Mouse (Mus musculus) heart, embryonic 11.5 days (tissue): Measurements from ENCODE around the gene Phf1. TPM values are rescaled to one million over a fixed set of nuclear protein-coding genes. Genes with fewer than 3 reads are reported as not detected.
"Not testable (repeated sequence)": the region's sequence is repeated elsewhere in the genome, so short reads cannot be mapped to it uniquely, and the experiment has no call there.

ENCODE experiments used
- ATAC-seq: fragments of 200-750 bp; cut with Nextera tagmentation; replicated peaks from 2 replicates; pipeline ENCODE4 v1.8.0; 2017; ENCODE audit warnings: moderate library complexity; ENCODE audit not compliant: insufficient number of reproducible peaks, low FRiP score, low TSS enrichment
- H3K27ac ChIP-seq: fragments of 300-500 bp; sonication (generic); 2 replicates; pipeline ENCODE4 v1.5.1; 2014; ENCODE audit warnings: mild to moderate bottlenecking, low read depth, low read length
- H3K27me3 ChIP-seq: fragments of 300-500 bp; sonication (generic); 2 replicates; pipeline ENCODE4 v1.6.1; 2014; ENCODE audit warnings: mild to moderate bottlenecking, low read length, mixed read lengths; ENCODE audit not compliant: control insufficient read depth, insufficient read depth
- H3K36me3 ChIP-seq: fragments of 300-500 bp; sonication (generic); 2 replicates; pipeline ENCODE4 v1.6.1; 2014; ENCODE audit warnings: mild to moderate bottlenecking, low read length, moderate library complexity, mixed read lengths; ENCODE audit not compliant: control insufficient read depth, insufficient read depth
- H3K4me1 ChIP-seq: fragments of 300-500 bp; sonication (generic); 2 replicates; pipeline ENCODE4 v1.6.1; 2014; ENCODE audit warnings: low read length; ENCODE audit not compliant: control insufficient read depth, insufficient read depth
- H3K4me2 ChIP-seq: fragments of 300-500 bp; sonication (generic); 2 replicates; pipeline ENCODE4 v1.6.1; 2014; ENCODE audit warnings: mild to moderate bottlenecking, moderate library complexity
- H3K4me3 ChIP-seq: fragments of 300-500 bp; sonication (generic); 2 replicates; pipeline ENCODE4 v1.5.1; 2014; ENCODE audit warnings: low read depth, low read length
- H3K9ac ChIP-seq: fragments of 300-500 bp; sonication (generic); 2 replicates; pipeline ENCODE4 v1.6.1; 2014; ENCODE audit warnings: mild to moderate bottlenecking, low read depth, low read length, moderate library complexity
- H3K9me3 ChIP-seq: fragments of 300-500 bp; sonication (generic); replicated peaks from 2 replicates; pipeline ENCODE4 v1.6.1; 2016; ENCODE audit warnings: low read length; ENCODE audit not compliant: control insufficient read depth
- WGBS: fragments of 180-500 bp; shearing (Covaris S2); extraction: QIAGEN DNeasy Blood & Tissue Kit; methylation state at CpG from one replicate; pipeline ENCODE4 v1.1.7; 2014; ENCODE audit not compliant: insufficient replicate concordance; 5-methylcytosine and 5-hydroxymethylcytosine counted together
- polyA plus RNA-seq: library from polyadenylated mRNA; unstranded; fragments of >200 nt; fragmentation: Nextera tagmentation; extraction: Ambion mirVana; gene quantifications from 2 replicates; pipeline ENCODE4 v1.2.1, GENCODE M21; 2014

Phf1 gene
- polyA plus RNA-seq, 1 experiment from 2014 or later: 5.7 TPM

DNA sequence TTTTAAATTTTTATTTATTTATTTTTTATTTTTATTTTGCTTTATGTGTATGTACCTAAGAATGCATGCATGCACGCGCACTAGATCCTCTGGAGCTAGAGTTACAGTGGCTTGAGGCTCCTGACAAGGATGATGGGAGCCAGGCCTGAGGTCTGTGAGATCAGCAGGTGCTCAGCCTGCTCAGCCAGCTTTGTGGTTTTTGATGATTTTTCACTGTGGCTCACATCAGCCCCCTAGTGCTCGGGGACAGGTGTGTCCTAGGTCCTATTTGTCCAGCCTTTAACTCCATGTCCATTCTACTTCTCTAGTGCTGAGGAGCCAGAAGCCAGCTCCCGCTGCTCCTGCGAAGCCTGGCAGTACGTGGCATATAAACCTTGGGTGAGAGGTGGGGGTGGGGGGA, 10.5 kb upstream of the Phf1 start:
- H3K36me3 ChIP-seq: peaks cover 15% of the 10 kb centered on the region
- H3K9ac ChIP-seq, H3K4me3 ChIP-seq, H3K4me1 ChIP-seq, H3K9me3 ChIP-seq, ATAC-seq, H3K4me2 ChIP-seq, H3K27ac ChIP-seq, H3K27me3 ChIP-seq: not testable (repeated sequence)
- WGBS: 88% methylated on average over 5 of the region's 6 CpGs

DNA sequence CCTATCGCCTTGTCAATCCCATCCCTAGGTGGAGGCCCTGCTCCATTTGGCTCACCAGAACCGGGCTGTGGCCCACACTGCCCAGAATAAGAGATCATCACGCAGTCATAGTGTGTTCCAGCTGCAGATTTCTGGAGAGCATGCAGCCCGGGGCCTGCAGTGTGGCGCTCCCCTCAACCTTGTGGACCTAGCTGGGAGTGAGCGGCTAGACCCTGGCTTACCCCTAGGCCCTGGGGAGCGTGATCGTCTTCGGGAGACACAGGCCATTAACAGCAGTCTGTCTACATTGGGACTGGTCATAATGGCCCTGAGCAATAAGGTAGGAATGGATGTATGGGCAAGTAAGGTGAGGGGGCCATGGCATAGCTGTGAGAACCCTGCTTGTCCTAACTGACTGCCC, 7.4 kb upstream of the Phf1 start:
- H3K4me2 ChIP-seq, H3K4me3 ChIP-seq, H3K27ac ChIP-seq, H3K4me1 ChIP-seq, H3K9ac ChIP-seq, ATAC-seq, H3K9me3 ChIP-seq, H3K27me3 ChIP-seq: not testable (repeated sequence)
- peaks cover 20% of the 10 kb centered on the region for H3K36me3 ChIP-seq
- 95% methylated on average over 9 of the region's 9 CpGs for WGBS

GRCm38 (mm10) chr17:26931795-26932194, 1.1 kb upstream of the Phf1 start:
- not testable (repeated sequence) for H3K9ac ChIP-seq, H3K4me3 ChIP-seq, H3K9me3 ChIP-seq, H3K27me3 ChIP-seq, ATAC-seq, H3K4me2 ChIP-seq, H3K27ac ChIP-seq
- H3K4me1 ChIP-seq: peaks cover 10% of the 10 kb centered on the region
- WGBS: 67% methylated on average over 7 of the region's 7 CpGs
- peaks cover 15% of the 10 kb centered on the region for H3K36me3 ChIP-seq

DNA sequence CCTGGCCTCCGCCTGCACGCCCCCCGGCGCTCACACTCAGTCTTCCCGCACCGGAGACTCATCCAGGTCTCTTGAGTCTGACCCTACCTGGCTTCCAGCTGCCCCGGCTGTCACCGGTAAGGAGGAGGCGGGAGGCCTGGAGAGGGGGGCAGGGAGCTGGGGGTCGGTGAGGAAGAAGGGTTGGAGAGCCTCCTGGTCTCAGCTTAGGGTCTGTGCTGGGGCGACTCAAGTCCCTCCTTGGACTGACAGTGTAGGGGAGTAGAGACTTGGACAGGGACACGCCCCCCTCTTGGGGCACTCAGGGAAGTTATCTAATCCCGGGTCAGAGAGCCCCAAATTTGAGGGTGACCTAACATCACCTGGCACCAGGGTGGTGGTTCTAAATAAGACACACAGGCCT, 567 bp downstream of the Phf1 start:
- H3K36me3 ChIP-seq: peaks cover 15% of the 10 kb centered on the region
- 8% methylated on average over 13 of the region's 13 CpGs for WGBS
- ATAC-seq: peak; percentile 24
- peak overlapping the region; percentile 73 for H3K27ac ChIP-seq
- peak overlapping the region; percentile 82 for H3K9ac ChIP-seq
- peak overlapping the region; percentile 95 for H3K4me2 ChIP-seq
- no peaks in the 10 kb centered on the region for H3K27me3 ChIP-seq
- H3K9me3 ChIP-seq: no peaks in the 10 kb centered on the region
- H3K4me3 ChIP-seq: peak overlapping the region; percentile 73
- peaks cover 20% of the 10 kb centered on the region for H3K4me1 ChIP-seq

- Histone ChIP-seq H3K4me3 (peak overlapping the region; percentile 73), H3K36me3 (peaks cover 11% of the 10 kb centered on the region), H3K27ac (no peak overlapping the region), H3K27me3 (no peaks in the 10 kb centered on the region), H3K4me2 (peak overlapping the region; percentile 95), H3K4me1 (peaks cover 22% of the 10 kb centered on the region), H3K9ac (peak overlapping the region; percentile 82; the same call in 1 of the 2 replicates), H3K9me3 (no peaks in the 10 kb centered on the region)
- 81% methylated on average over 16 of the region's 16 CpGs for WGBS
- ATAC-seq: no peak
These were observed 1.3 kb downstream of the Phf1 start for GRCm38 (mm10) chr17:26933885-26934827.

DNA sequence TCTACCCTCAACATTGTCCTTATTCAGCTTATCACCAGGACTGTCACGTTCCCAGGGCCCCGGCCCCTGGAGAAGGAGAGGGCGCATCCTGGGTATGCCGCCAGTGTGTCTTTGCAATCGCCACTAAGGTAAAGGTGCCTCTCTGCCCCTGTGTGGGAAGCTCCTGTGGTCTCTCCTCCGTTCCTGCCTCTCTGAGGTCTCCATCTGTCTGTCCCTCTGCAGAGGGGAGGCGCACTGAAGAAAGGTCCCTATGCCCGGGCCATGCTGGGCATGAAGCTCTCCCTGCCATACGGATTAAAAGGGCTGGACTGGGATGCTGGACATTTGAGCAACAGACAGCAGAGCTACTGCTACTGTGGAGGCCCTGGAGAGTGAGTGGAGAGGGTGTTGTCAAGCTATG, 2.2 kb downstream of the Phf1 start:
- peaks cover 26% of the 10 kb centered on the region for H3K4me1 ChIP-seq

GRCm38 (mm10) chr17:26936453-26936852, 3.6 kb downstream of the Phf1 start:
- ATAC-seq: no peak
- WGBS: 82% methylated on average over 12 of the region's 12 CpGs
- peaks cover 9% of the 10 kb centered on the region for H3K36me3 ChIP-seq
- H3K4me1 ChIP-seq: peaks cover 34% of the 10 kb centered on the region
- no peak overlapping the region for H3K4me3 ChIP-seq
- H3K27ac ChIP-seq: no peak overlapping the region
- no peak overlapping the region for H3K9ac ChIP-seq
- no peaks in the 10 kb centered on the region for H3K27me3 ChIP-seq
- H3K4me2 ChIP-seq: no peak overlapping the region
- H3K9me3 ChIP-seq: no peaks in the 10 kb centered on the region

More for the DNA sequence above, 2.2 kb downstream of the Phf1 start:
- ATAC-seq: no peak
- no peaks in the 10 kb centered on the region for H3K9me3 ChIP-seq
- no peaks in the 10 kb centered on the region for H3K27me3 ChIP-seq
- no peak overlapping the region for H3K4me3 ChIP-seq
- H3K27ac ChIP-seq: no peak overlapping the region
- H3K4me2 ChIP-seq: no peak overlapping the region
- peaks cover 11% of the 10 kb centered on the region for H3K36me3 ChIP-seq
- WGBS: 87% methylated on average over 9 of the region's 9 CpGs
- H3K9ac ChIP-seq: no peak overlapping the region

DNA sequence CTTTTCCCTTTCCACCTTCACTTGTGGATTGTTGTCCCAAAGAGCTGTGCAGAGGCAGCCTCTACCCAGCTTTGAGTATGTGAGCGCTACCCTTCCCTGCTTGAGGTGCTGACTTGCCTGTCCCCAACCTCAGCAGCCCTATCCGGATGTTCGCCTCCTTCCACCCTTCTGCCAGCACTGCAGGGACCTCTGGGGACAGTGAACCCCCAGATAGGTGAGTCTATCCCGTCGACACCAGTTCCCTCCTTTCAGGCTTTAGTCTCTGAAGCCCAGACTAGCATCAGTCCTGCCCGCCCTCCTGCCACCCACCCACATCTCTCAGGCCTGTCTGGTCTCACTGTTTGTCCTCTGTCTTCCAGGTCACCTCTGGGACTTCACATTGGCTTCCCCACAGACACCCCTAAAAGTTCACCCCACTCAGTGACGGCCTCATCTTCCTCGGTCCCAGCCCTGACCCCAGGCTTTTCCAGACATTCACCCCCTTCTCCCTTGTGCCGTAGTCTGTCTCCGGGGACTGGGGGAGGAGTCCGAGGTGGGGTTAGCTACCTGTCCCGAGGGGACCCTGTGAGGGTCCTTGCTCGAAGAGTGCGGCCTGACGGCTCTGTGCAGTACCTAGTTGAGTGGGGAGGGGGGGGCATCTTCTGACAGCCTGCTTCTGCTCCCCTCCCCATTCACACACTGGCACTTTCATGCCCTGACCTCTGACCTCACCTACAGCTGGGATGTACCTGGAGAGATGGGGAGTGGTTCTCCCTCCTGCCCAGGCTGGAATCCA, 4.3 kb downstream of the Phf1 start:
- no peak overlapping the region for H3K27ac ChIP-seq
- H3K27me3 ChIP-seq: no peaks in the 10 kb centered on the region
- no peak overlapping the region for H3K4me2 ChIP-seq
- no peak overlapping the region for H3K4me3 ChIP-seq
- no peaks in the 10 kb centered on the region for H3K9me3 ChIP-seq
- 85% methylated on average over 15 of the region's 15 CpGs for WGBS
- H3K36me3 ChIP-seq: peaks cover 9% of the 10 kb centered on the region
- peaks cover 34% of the 10 kb centered on the region for H3K4me1 ChIP-seq
- no peak for ATAC-seq
- no peak overlapping the region for H3K9ac ChIP-seq
